Mouse (Mus musculus) adrenal gland, adult 2 months (tissue): ENCODE results near the gene Ash1l. TPM values are rescaled to one million over a fixed set of nuclear protein-coding genes. Genes with fewer than 3 reads are reported as not detected.
A peak's percentile ranks its signal among the peaks of the same experiment; 100 is the strongest.
"Not testable (repeated sequence)": the region's sequence is repeated elsewhere in the genome, so short reads cannot be mapped to it uniquely, and the experiment has no call there.

Source experiments
- DNase-seq: peaks from one replicate; pipeline ENCODE4 v3.0.0; 2021
- polyA plus RNA-seq: library from polyadenylated mRNA; depleted of rRNA; stranded (reverse); fragments of >200 nt; gene quantifications from 2 replicates; pipeline ENCODE4 v1.2.3, GENCODE M21; 2012
- total RNA-seq, 2 experiments: library from RNA; stranded (reverse); gene quantifications; 2 replicates each; pipeline ENCODE4 v1.2.3; 2021

The Ash1l gene
- total and polyA plus RNA-seq, 3 experiments = 4.9 to 57.0 (median 38.3) TPM

DNA sequence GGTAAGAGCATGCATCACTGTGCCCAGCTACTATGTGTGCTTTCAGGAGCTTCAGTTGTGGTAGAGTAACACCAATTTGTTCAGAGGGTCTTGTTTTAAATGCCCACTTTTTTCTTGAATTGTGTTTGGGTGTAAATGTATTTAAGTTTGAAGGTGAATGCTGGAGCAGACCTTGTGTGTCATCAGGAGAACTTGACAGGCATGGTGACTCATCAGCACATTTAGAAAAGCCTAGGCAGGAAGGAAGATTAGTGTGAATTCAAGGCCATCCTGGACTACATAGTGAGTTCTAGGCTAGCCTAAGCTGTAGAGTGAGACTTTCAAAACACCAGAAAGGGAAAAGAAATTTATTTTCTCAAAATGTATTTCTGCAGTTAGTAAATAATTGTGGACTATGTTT lies 3.3 kb downstream of the Ash1l start:
- DNase-seq = peak; percentile 28

GRCm38 (mm10) chr3:88963211-88963610 lies 12.8 kb downstream of the Ash1l start:
- DNase-seq = peak; percentile 28

GRCm38 (mm10) chr3:88975012-88975411 lies 24.6 kb downstream of the Ash1l start:
- DNase-seq = no peak

- peak; percentile 39 for DNase-seq
These were observed 31.0 kb downstream of the Ash1l start for GRCm38 (mm10) chr3:88981206-88982010.

- peak; percentile 83 for DNase-seq
These were observed 33.5 kb downstream of the Ash1l start for GRCm38 (mm10) chr3:88983921-88984381.

DNA sequence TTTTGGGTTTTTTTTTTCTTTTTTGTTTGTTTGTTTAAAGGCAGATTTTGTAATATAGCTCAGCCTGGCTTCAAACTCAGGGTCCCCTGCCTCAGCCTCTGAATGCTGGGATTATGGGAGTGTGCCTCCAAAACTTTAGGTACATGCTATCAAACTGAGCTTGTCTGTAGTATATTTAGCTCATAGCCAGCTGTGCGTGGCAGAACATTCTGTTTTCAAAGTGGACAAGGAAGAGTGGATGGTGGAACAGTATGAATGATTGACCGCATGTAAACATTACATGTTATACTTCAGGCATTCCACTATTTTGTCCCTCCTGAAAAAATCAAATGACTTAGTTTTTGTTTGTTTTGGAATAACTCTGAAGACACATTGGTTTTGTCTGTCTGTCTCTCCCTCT lies 42.4 kb downstream of the Ash1l start:
- DNase-seq = no peak

- peak; percentile 55 for DNase-seq
These were observed 51.1 kb downstream of the Ash1l start for GRCm38 (mm10) chr3:89001536-89001935.

GRCm38 (mm10) chr3:89030896-89031295 lies 80.5 kb downstream of the Ash1l start:
- not testable (repeated sequence) for DNase-seq

- no peak for DNase-seq
These were observed 92.9 kb downstream of the Ash1l start for GRCm38 (mm10) chr3:89043359-89043758.

DNA sequence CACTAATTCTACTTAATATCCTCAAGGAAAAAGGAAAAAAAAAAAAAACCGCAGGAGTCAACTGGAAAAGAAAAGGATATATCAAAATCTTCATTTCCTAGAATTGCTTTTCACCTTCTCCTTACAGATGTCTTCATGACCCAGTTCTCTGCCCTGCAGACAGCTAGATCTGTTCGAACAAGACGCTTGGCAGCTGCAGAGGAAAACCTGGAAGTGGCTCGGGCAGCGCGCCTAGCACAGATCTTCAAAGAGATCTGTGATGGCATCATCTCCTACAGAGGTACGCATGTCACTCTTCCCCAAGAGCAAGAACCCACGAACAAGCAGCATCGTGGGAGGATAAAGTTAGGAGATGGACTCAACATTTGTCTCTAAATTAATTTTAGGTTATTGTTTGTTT lies 107.9 kb downstream of the Ash1l start:
- DNase-seq = no peak

- DNase-seq = peak; percentile 10
These were observed 108.4 kb downstream of the Ash1l start for GRCm38 (mm10) chr3:89058783-89059182.

- DNase-seq = peak; percentile 10
These were observed 111.3 kb downstream of the Ash1l start for GRCm38 (mm10) chr3:89061696-89062095.

GRCm38 (mm10) chr3:89067265-89067664 lies 116.8 kb downstream of the Ash1l start:
- no peak for DNase-seq

DNA sequence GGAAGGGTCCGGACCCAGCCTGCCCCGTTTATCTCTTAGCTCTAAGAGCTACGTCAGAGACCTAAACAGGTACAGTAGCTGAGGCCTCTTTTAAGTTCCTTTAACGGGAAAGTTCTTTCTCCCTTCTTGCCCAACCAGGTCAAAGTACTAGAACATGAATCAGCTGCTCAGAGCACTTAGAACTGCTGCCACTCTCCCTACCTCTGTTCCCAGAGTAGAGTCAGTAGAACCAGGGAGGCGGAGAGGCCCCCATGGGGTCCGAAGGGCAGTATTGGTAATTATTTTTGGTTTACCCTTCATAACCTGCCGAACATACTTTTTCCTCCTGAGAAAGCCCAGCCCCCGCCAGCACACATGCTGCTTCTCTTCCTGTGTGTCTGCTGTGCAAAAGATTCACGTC lies 127.0 kb downstream of the Ash1l start:
- no peak for DNase-seq

DNA sequence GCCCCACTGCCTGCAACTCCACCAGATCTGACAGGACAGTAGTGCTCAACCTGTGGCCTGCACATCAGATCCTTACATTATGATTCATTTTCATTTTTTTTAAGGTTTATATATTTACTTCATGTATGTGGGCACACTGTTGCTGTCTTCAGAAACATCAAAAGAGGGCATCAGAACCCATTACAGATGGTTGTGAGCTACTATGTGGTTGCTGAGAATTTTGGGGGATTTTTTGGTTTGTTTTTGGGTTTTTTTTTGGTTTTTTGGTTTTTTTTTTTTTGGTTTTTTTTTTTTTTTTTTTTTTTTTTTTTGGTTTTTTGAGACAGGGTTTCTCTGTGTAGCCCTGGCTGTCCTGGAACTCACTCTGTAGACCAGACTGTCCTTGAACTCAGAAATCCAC lies 131.9 kb downstream of the Ash1l start:
- not testable (repeated sequence) for DNase-seq

- DNase-seq = no peak
These were observed 133.7 kb downstream of the Ash1l start for GRCm38 (mm10) chr3:89084133-89084532.

GRCm38 (mm10) chr3:89084654-89085190 lies 134.3 kb downstream of the Ash1l start:
- DNase-seq = no peak

- peak; percentile 72 for DNase-seq
These were observed 137.1 kb downstream of the Ash1l start for GRCm38 (mm10) chr3:89087338-89088110.

GRCm38 (mm10) chr3:89088974-89089373 lies 138.6 kb downstream of the Ash1l start:
- peak; percentile 17 for DNase-seq

DNA sequence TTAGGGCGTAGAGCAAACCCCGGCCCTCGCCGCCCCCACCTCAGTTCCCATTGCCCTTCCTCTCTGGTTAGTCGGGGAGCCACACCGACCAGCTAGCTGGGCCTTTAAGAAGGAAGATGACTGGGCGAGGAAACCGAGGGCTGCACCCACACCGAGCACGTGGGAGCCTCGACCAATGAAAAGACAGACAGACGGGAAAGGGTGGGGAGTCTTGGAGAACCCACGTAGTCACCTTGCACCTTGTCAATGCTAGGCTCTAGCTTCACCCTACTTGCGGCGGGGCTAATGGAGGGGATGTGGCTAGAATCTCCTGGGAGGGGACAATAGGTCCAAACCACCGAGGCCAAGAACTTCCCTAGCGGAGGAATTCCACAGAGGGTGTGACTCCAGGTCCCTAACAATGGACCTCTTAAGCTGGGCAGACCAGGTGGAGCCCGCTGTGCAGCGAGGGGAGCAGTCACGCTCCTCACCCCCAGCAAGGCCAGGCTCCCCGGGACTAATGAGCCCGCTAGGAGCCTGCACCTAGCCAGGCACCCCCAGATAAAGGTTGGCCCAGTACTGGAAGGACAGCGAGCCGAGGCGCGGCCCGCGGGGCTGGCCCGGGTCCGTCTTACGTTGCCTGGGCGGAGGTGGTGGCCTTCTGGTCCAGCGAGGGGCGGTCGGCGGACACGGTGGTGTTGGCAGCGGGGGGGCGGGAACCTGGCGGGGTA lies 139.6 kb downstream of the Ash1l start:
- peak; percentile 94 for DNase-seq

DNA sequence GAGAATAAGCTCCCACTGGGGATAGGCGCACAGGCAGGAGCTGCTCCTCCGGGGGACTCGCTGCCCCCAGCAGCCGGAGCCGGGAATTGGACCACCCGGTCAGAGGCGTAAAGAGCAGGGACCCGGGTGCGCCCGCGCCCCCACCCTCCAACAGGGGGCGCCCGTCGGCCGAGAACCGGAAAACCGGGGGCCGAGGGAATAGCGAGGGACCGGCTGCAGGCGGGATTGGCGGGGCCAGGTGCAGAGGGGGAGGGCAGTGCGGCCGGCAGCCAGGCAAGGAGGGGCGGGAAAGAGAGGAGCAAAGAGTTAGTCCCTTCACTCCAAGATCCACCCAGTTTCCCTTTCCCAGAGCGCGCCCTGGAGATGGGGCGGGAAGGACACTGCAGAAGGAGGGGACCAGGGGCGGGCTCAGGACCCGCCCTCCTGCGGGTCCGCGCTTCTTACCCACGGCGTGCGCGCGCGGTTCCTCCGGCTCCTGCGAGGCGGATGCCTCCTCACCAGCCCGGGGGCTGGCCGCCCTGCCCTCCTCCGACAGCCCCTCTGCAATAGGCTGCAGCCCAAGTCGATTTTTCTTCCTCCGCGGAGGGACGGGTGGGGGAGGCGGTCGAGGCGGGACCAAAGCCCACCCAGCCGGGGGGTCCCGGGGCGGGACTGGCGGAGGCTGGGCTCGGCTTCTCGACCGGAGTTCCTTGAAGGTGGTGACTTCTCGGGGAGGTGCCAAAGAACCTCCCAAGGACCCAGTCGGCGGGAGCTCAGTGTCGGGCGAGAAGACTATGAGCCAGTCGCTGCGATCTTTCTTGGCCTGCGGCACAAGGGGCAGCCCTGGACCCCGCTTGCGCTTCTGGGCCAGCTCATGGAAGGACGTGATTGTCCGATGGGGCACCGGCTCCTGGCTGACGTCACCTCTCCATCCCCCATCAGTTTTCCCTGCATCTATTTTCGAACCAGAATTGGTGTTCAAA lies 140.6 kb downstream of the Ash1l start:
- peak; percentile 91 for DNase-seq
